18 mouse cellular contexts compared by ENCODE assay signal in the genomic region with DNA sequence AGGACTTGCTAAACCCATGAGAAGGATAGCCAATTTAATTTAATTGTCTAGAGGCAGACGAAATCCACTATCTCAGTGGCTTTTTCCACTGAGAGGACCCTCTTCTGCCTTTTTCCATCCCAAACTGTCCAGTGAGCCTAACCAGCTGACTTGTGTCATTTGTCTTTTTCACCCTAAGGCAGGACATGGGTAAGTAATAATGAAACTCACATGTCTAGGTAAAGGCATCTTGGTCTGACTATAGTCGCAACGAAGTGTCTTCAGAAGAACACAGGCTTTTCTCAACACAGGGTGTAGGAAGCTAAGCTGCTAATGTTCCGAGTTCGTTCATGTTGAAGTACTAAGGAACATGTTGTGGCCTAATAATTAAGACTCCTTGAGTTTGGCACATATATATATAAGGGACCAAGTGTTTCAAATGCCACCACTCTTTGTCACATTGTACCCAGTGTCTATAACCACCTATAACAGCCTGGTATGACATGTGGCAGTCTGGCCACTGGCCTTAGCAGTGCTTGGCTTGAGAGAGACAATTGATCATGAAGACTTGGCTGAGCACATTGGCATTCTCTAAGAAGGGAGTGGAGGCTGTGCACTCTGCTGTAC.
DNase-seq lines count a peak whose midpoint lies in the region; ATAC-seq and TF ChIP-seq lines count a peak whose summit lies in the region.
"Had no signal": no experiment of that assay in that cellular context is flagged by ENCODE, and none has a peak within 500 bp of the region (broad histone marks: within the 10 kb centered on the region; RNA-seq: fewer than 3 reads in every experiment).

No protein-coding gene starts in this region.

- TF ChIP-seq EP300 in CH12.LX (IDR thresholded peaks at IDR 0.05; ENCODE audit: low read length), result peak; percentile 94

- TF ChIP-seq RAD21 in CH12.LX (IDR thresholded peaks at IDR 0.05; ENCODE audit: low read depth, low read length), result no peak; the same call in none of the 2 replicates

- H3K9me3 ChIP-seq in CH12.LX (replicated peaks; ENCODE audit: low read length), result no peaks in the 10 kb centered on the region
- no peaks in the 10 kb centered on the region for H3K9me3 ChIP-seq in heart, embryonic 11.5 days (replicated peaks; ENCODE audit: control insufficient read depth, low read length)

- dilution Hi-C loops in CH12.LX (cut with MboI; ENCODE audit: extremely low pct_ligation_motif_present, extremely low pct_unique_long_range_greater_than_20kb, low sequenced_read_pairs), result no loop called here

- H3K27ac ChIP-seq in CH12.LX (ENCODE audit: insufficient read depth, low read depth), result peak overlapping the region; percentile 28; the same call in 1 of the 2 replicates
- H3K27ac ChIP-seq in heart, embryonic 11.5 days (ENCODE audit: low read depth, low read length), result no peak overlapping the region

- H3K27me3 ChIP-seq in CH12.LX (replicated peaks), result no peaks in the 10 kb centered on the region
- H3K27me3 ChIP-seq in heart, embryonic 11.5 days (ENCODE audit: control insufficient read depth, insufficient read depth, low read length), result no peaks in the 10 kb centered on the region
- H3K27me3 ChIP-seq: Patski had no signal

- DNase-seq in CH12.LX (ENCODE audit: extremely low read depth), result peak; percentile 41
- DNase-seq: adrenal gland, adult 2 months; adrenal gland, adult 8-10 months; adrenal gland, postnatal 10 days; adrenal gland, postnatal 14 days; adrenal gland, postnatal 25 days; adrenal gland, postnatal 36 days; B cell, adult 2 months; cerebellum, adult 11 months; cerebellum, adult 11-12 months; cerebellum, adult 18-20 months; cerebellum, adult 2 months; cerebellum, adult 8-10 months had no signal

- H3K4me1 ChIP-seq in CH12.LX (ENCODE audit: control insufficient read depth in 1 of 2, insufficient read depth in 2 of 2), result peaks cover 6 to 16% of the 10 kb centered on the region in 2 experiments
- no peaks in the 10 kb centered on the region for H3K4me1 ChIP-seq in heart, embryonic 11.5 days (ENCODE audit: control insufficient read depth, insufficient read depth, low read length)

- 78% methylated on average over 5 of the region's 5 CpGs for WGBS in heart, embryonic 11.5 days (ENCODE audit: insufficient replicate concordance)

- H3K36me3 ChIP-seq in CH12.LX (replicated peaks in 1 of 2; ENCODE audit: control insufficient read depth in 1 of 2, insufficient read depth in 1 of 2, low read length in 1 of 2), result no peaks in the 10 kb centered on the region
- H3K36me3 ChIP-seq in heart, embryonic 11.5 days (ENCODE audit: control insufficient read depth, insufficient read depth, low read length), result no peaks in the 10 kb centered on the region
- H3K36me3 ChIP-seq: G1E had no signal

- no peaks in the 10 kb centered on the region for H3K79me2 ChIP-seq in CH12.LX (replicated peaks; ENCODE audit: control insufficient read depth, extremely low read depth, insufficient read depth, poor library complexity, severe bottlenecking)

- no peak for ATAC-seq in heart, embryonic 11.5 days (replicated peaks; ENCODE audit: insufficient number of reproducible peaks, low FRiP score, low TSS enrichment)
- ATAC-seq: activated CD4-positive, CD25-positive, alpha-beta regulatory T cell, adult 4 months; CD4-positive, CD25-positive, alpha-beta regulatory T cell, adult 4 months; Patski had no signal

- in situ Hi-C loops in CH12.LX (cut with MboI; ENCODE audit: low pct_ligation_motif_present, low pct_unique_long_range_greater_than_20kb, low sequenced_read_pairs), result no loop called here

- no peak overlapping the region for H3K9ac ChIP-seq in CH12.LX (ENCODE audit: insufficient read depth, low read depth)
- H3K9ac ChIP-seq in heart, embryonic 11.5 days (ENCODE audit: low read depth, low read length), result no peak overlapping the region

- no peak overlapping the region for H3K4me3 ChIP-seq in CH12.LX (replicated peaks in 1 of 3; ENCODE audit: low read depth in 2 of 3, low read length in 2 of 3, poor library complexity in 1 of 3)
- H3K4me3 ChIP-seq in heart, embryonic 11.5 days (ENCODE audit: low read depth, low read length), result no peak overlapping the region

- TF ChIP-seq POLR2A in CH12.LX (IDR thresholded peaks at IDR 0.05; ENCODE audit: low read depth, low read length), result no peak

- no peak for TF ChIP-seq CTCF in CH12.LX (conservative IDR thresholded peaks at IDR 0.05 in 1 of 2, IDR thresholded peaks at IDR 0.05 in 1 of 2; ENCODE audit: low read depth in 2 of 2, low read length in 2 of 2)

- H3K4me2 ChIP-seq in CH12.LX (ENCODE audit: insufficient read depth, low read depth, poor library complexity, severe bottlenecking), result peak overlapping the region; percentile 7; the same call in 1 of the 2 replicates
- no peak overlapping the region for H3K4me2 ChIP-seq in heart, embryonic 11.5 days

TF ChIP-seq in CH12.LX, 34 proteins besides CTCF, POLR2A, EP300 and RAD21:
- no peak for TF ChIP-seq KAT2A (IDR thresholded peaks at IDR 0.05; ENCODE audit: insufficient replicate concordance, low read length)
- no peak for TF ChIP-seq TBP (conservative IDR thresholded peaks at IDR 0.05; ENCODE audit: low read depth, low read length)
- TF ChIP-seq BHLHE40 (IDR thresholded peaks at IDR 0.05; ENCODE audit: low read depth, low read length), result peak; percentile 88
- TF ChIP-seq IRF4 (IDR thresholded peaks at IDR 0.05; ENCODE audit: low read depth, low read length), result peak; percentile 94
- peak; percentile 85 for TF ChIP-seq JUN (IDR thresholded peaks at IDR 0.05; ENCODE audit: insufficient read depth, low read depth, low read length)
- no peak for TF ChIP-seq POLR2AphosphoS2 (IDR thresholded peaks at IDR 0.05; ENCODE audit: low read depth, low read length)
- no peak for TF ChIP-seq GABPA (IDR thresholded peaks at IDR 0.05; ENCODE audit: insufficient replicate concordance, low read depth, low read length)
- TF ChIP-seq NRF1 (IDR thresholded peaks at IDR 0.05; ENCODE audit: low read depth, low read length), result no peak
- TF ChIP-seq USF2 (conservative IDR thresholded peaks at IDR 0.05; ENCODE audit: low read depth, low read length), result no peak
- no peak for TF ChIP-seq E2F4 (IDR thresholded peaks at IDR 0.05; ENCODE audit: insufficient replicate concordance, low read depth, low read length)
- peak; percentile 24; the same call in 1 of the 2 replicates for TF ChIP-seq CHD2 (IDR thresholded peaks at IDR 0.05; ENCODE audit: low read length)
- peak; percentile 57; the same call in 1 of the 2 replicates for TF ChIP-seq MXI1 (IDR thresholded peaks at IDR 0.05; ENCODE audit: low read depth, low read length)
- TF ChIP-seq ZKSCAN1 (IDR thresholded peaks at IDR 0.05; ENCODE audit: borderline replicate concordance, low read depth, low read length), result no peak
- TF ChIP-seq TCF12 (IDR thresholded peaks at IDR 0.05; ENCODE audit: low read depth, low read length), result peak; percentile 57; the same call in 1 of the 2 replicates
- peak; percentile 91 for TF ChIP-seq JUND (conservative IDR thresholded peaks at IDR 0.05; ENCODE audit: low read depth, low read length)
- TF ChIP-seq MEF2A (IDR thresholded peaks at IDR 0.05; ENCODE audit: borderline replicate concordance, low read depth, low read length), result peak; percentile 61; the same call in 1 of the 2 replicates
- TF ChIP-seq MYC (IDR thresholded peaks at IDR 0.05; ENCODE audit: low read depth, low read length), result peak; percentile 69; the same call in 1 of the 2 replicates
- TF ChIP-seq ETS1 (conservative IDR thresholded peaks at IDR 0.05; ENCODE audit: low read depth, low read length), result peak; percentile 89
- no peak for TF ChIP-seq ELF1 (IDR thresholded peaks at IDR 0.05; ENCODE audit: low read depth, low read length)
- peak; percentile 77 for TF ChIP-seq SIN3A (IDR thresholded peaks at IDR 0.05; ENCODE audit: low read length)
- no peak for TF ChIP-seq UBTF (IDR thresholded peaks at IDR 0.05; ENCODE audit: low read depth, low read length)
- TF ChIP-seq ZC3H11A (IDR thresholded peaks at IDR 0.05; ENCODE audit: low read depth, low read length), result no peak
- 0 out of 2 replicates have a peak, but pooled peaks have one; percentile 41 for TF ChIP-seq ZMIZ1 (IDR thresholded peaks at IDR 0.05; ENCODE audit: low read depth, low read length)
- TF ChIP-seq NELFE (IDR thresholded peaks at IDR 0.05; ENCODE audit: low read depth, low read length), result no peak
- TF ChIP-seq MAX (IDR thresholded peaks at IDR 0.05; ENCODE audit: low read length), result peak; percentile 70
- TF ChIP-seq CHD1 (IDR thresholded peaks at IDR 0.05; ENCODE audit: low read depth, low read length), result peak; percentile 60; the same call in 1 of the 2 replicates
- TF ChIP-seq MAFK (IDR thresholded peaks at IDR 0.05; ENCODE audit: insufficient replicate concordance, low read length), result no peak; the same call in 1 of the 2 replicates
- peak; percentile 75 for TF ChIP-seq RCOR1 (conservative IDR thresholded peaks at IDR 0.05; ENCODE audit: low read depth, low read length)
- no peak for TF ChIP-seq SMC3 (IDR thresholded peaks at IDR 0.05; ENCODE audit: low read depth, low read length)
- TF ChIP-seq MAZ (IDR thresholded peaks at IDR 0.05; ENCODE audit: low read depth, low read length), result 0 out of 2 replicates have a peak, but pooled peaks have one; percentile 21
